Mouse (Mus musculus): Measurements from ENCODE around the gene Dok4. TPM values are rescaled to one million over a fixed set of nuclear protein-coding genes. Genes with fewer than 3 reads are reported as not detected.
A peak's percentile ranks its signal among the peaks of the same experiment; 100 is the strongest.

Gene Dok4
- total RNA-seq (2021) = 19.7 and 20.7 TPM in 2 replicates
- long read RNA-seq, experiment 1, transcript Dok4-201 (9 exons, 2,590 nt) = major isoform, 11 of 23 reads
- long read RNA-seq, experiment 1, partial matches to known transcripts = 3 of 23 reads
- long read RNA-seq, experiment 1, other reads (novel, unspliced or antisense) = 5 of 23 reads
- long read RNA-seq, experiment 2, transcript Dok4-201 (9 exons, 2,590 nt) = major isoform, 9 of 15 reads
- long read RNA-seq, experiment 2, partial matches to known transcripts = 4 of 15 reads
- long read RNA-seq, experiment 2, other reads (novel, unspliced or antisense) = 2 of 15 reads

GRCm38 (mm10) chr8:94876197-94876730 lies at the start of gene Dok4:
TSS of gene Dok4 (minus strand) at chr8:94876330.
- peak; percentile 97 for DNase-seq

- DNase-seq = no peak
These were observed 47.3 kb upstream of the Dok4 start, which contains the start of gene Adgrg5 for GRCm38 (mm10) chr8:94923405-94923804. TSS of gene Adgrg5 (plus strand) at chr8:94923694.

- no peak for DNase-seq
These were observed 46.5 kb upstream of the Dok4 start for GRCm38 (mm10) chr8:94922602-94923001.

GRCm38 (mm10) chr8:94922176-94922575 lies 46.0 kb upstream of the Dok4 start:
- no peak for DNase-seq

- DNase-seq = no peak
These were observed 43.1 kb upstream of the Dok4 start for GRCm38 (mm10) chr8:94919256-94919655.

- DNase-seq = peak; percentile 76
These were observed 41.8 kb upstream of the Dok4 start, which contains the start of gene Ccdc102a for GRCm38 (mm10) chr8:94917851-94918495. TSS of gene Ccdc102a (minus strand) at chr8:94918098.

- DNase-seq = peak; percentile 97
These were observed 41.2 kb upstream of the Dok4 start for GRCm38 (mm10) chr8:94917352-94917751.

- DNase-seq = no peak
These were observed 40.8 kb upstream of the Dok4 start for GRCm38 (mm10) chr8:94916960-94917324.

- DNase-seq = no peak
These were observed 40.3 kb upstream of the Dok4 start for GRCm38 (mm10) chr8:94916311-94916959.

GRCm38 (mm10) chr8:94914701-94915101 lies 38.6 kb upstream of the Dok4 start:
- no peak for DNase-seq

- DNase-seq = no peak
These were observed 38.1 kb upstream of the Dok4 start for GRCm38 (mm10) chr8:94914256-94914655.

GRCm38 (mm10) chr8:94913061-94913660 lies 37.0 kb upstream of the Dok4 start:
- peak; percentile 88 for DNase-seq

- DNase-seq = peak; percentile 93
These were observed 32.7 kb upstream of the Dok4 start for GRCm38 (mm10) chr8:94908847-94909246.

- DNase-seq = no peak
These were observed 31.6 kb upstream of the Dok4 start for GRCm38 (mm10) chr8:94907591-94908300.

- peak; percentile 91 for DNase-seq
These were observed 28.5 kb upstream of the Dok4 start for GRCm38 (mm10) chr8:94904450-94905175.

- no peak for DNase-seq
These were observed 27.6 kb upstream of the Dok4 start for GRCm38 (mm10) chr8:94903709-94904108.

GRCm38 (mm10) chr8:94901031-94901430 lies 24.9 kb upstream of the Dok4 start:
- DNase-seq = no peak

GRCm38 (mm10) chr8:94900617-94901016 lies 24.5 kb upstream of the Dok4 start:
- no peak for DNase-seq

GRCm38 (mm10) chr8:94899262-94899661 lies 23.1 kb upstream of the Dok4 start:
- DNase-seq = no peak

- no peak for DNase-seq
These were observed 16.8 kb upstream of the Dok4 start for GRCm38 (mm10) chr8:94892917-94893316.

GRCm38 (mm10) chr8:94888383-94889036 lies 12.4 kb upstream of the Dok4 start:
- peak; percentile 61 for DNase-seq
